Mouse (Mus musculus): ENCODE measurements at regions not wholly inside any gene's neighbourhood (a gene's known extent, or its start where the extent isn't known, plus 50 kb on each side); places are given as distances from the start of the nearest gene placed in this dataset.
A peak's percentile ranks its signal among the peaks of the same experiment; 100 is the strongest.

- no peak for DNase-seq (ENCODE audit: low spot score in 2 of 2)
These were observed 238.6 kb downstream of the Rnf152 start for GRCm38 (mm10) chr1:105117888-105118287.

- DNase-seq (ENCODE audit: low spot score in 2 of 2), result no peak
These were observed 240.3 kb downstream of the Rnf152 start for GRCm38 (mm10) chr1:105116231-105116630.

GRCm38 (mm10) chr1:105115391-105115790, 241.1 kb downstream of the Rnf152 start:
- DNase-seq (ENCODE audit: low spot score in 2 of 2), result no peak

- no peak for DNase-seq (ENCODE audit: low spot score in 2 of 2)
These were observed 241.7 kb downstream of the Rnf152 start for GRCm38 (mm10) chr1:105114835-105115234.

GRCm38 (mm10) chr1:105112762-105113525, 243.6 kb downstream of the Rnf152 start:
- DNase-seq (ENCODE audit: low spot score in 2 of 2), result no peak

GRCm38 (mm10) chr1:105111236-105111635, 245.3 kb downstream of the Rnf152 start:
- no peak for DNase-seq (ENCODE audit: low spot score in 2 of 2)

- DNase-seq (ENCODE audit: low spot score in 2 of 2), result no peak
These were observed 245.8 kb downstream of the Rnf152 start for GRCm38 (mm10) chr1:105110581-105111210.

GRCm38 (mm10) chr1:105107836-105108235, 248.7 kb downstream of the Rnf152 start:
- no peak for DNase-seq (ENCODE audit: low spot score in 2 of 2)

- DNase-seq (ENCODE audit: low spot score in 2 of 2), result no peak
These were observed 249.3 kb downstream of the Rnf152 start for GRCm38 (mm10) chr1:105107257-105107656.

GRCm38 (mm10) chr1:105105211-105105610, 251.3 kb downstream of the Rnf152 start:
- no peak for DNase-seq (ENCODE audit: low spot score in 2 of 2)

GRCm38 (mm10) chr1:105095091-105095490, 261.4 kb downstream of the Rnf152 start:
- DNase-seq (ENCODE audit: low spot score in 2 of 2), result no peak

GRCm38 (mm10) chr1:105094500-105094899, 262.0 kb downstream of the Rnf152 start:
- DNase-seq (ENCODE audit: low spot score in 2 of 2), result no peak

GRCm38 (mm10) chr1:105093875-105094274, 262.6 kb downstream of the Rnf152 start:
- DNase-seq (ENCODE audit: low spot score in 2 of 2), result no peak

GRCm38 (mm10) chr1:105093012-105093411, 263.5 kb downstream of the Rnf152 start:
- peak; percentile 34 to 38 for DNase-seq (ENCODE audit: low spot score in 2 of 2)

- peak in 1 of 2 experiments; percentile 3 for DNase-seq (ENCODE audit: low spot score in 2 of 2)
These were observed 264.1 kb downstream of the Rnf152 start for GRCm38 (mm10) chr1:105092309-105092904.

- DNase-seq (ENCODE audit: low spot score in 2 of 2), result no peak
These were observed 267.6 kb downstream of the Rnf152 start for GRCm38 (mm10) chr1:105088765-105089520.

- no peak for DNase-seq (ENCODE audit: low spot score in 2 of 2)
These were observed 268.9 kb downstream of the Rnf152 start for GRCm38 (mm10) chr1:105087623-105088022.

- no peak for DNase-seq (ENCODE audit: low spot score in 2 of 2)
These were observed 272.0 kb downstream of the Rnf152 start for GRCm38 (mm10) chr1:105084556-105084955.

GRCm38 (mm10) chr1:105083551-105084103, 272.9 kb downstream of the Rnf152 start:
- no peak for DNase-seq (ENCODE audit: low spot score in 2 of 2)

GRCm38 (mm10) chr1:105082823-105083550, 273.5 kb downstream of the Rnf152 start:
- no peak for DNase-seq (ENCODE audit: low spot score in 2 of 2)

GRCm38 (mm10) chr1:105081942-105082341, 274.6 kb downstream of the Rnf152 start:
- no peak for DNase-seq (ENCODE audit: low spot score in 2 of 2)
